Mouse (Mus musculus) cerebellum, adult 8-10 months (tissue): ENCODE results near the gene Snx5.

Experiments used
- DNase-seq: peaks from one replicate; pipeline ENCODE4 v3.0.0; 2022

The Snx5 gene

DNA sequence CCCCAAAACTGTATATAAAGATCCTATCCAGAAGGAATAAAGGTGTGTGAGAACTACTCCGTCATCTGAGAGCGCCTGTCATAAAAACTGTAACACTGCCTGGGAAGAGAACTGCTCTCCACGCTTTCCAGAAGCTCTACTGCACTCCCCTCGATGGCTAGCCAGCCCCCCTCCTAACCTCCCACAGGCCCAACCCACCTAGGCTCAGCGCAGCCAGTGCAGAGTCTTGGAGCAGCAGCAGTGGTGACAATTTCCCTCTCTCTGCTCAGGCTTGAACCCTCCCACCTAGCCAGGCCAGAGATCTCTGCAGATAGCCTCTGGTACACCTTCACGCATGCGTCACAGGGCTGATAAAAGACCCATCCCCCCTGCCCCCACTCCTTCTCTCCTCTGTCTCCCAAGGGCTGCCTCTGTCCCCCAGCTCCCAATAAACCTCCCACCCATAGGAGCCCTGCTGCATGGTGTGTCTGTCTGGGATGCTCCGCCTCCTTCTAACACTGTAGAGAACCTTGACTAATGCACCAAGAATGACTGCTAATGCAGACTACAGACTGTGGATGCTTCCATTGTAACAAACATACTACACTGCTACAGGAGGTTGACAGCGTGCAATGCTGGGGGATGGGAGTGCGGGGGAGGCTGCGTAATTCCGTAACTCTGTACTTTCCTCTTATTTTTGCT, 43.7 kb downstream of the Snx5 start:
- no peak for DNase-seq

DNA sequence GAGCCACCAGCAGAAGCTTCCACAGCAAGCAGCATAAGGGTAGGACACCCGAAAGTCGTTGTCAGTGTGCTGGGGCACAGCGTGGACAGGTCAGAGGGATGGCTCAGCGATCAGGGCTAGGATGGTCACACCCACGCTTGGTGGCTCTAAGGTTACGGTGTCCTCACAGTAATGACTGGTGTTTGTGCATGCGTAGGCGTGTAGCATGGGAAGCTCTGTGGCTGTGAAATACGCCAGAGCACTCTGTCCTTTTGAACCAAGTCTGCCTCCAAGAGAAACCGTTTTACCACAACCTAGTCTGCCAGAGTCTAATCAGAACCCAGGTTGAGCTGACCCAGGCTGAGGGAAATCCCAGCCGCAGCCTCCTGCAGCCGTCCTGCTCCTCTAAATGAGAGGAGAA, 46.4 kb downstream of the Snx5 start:
- no peak for DNase-seq

DNA sequence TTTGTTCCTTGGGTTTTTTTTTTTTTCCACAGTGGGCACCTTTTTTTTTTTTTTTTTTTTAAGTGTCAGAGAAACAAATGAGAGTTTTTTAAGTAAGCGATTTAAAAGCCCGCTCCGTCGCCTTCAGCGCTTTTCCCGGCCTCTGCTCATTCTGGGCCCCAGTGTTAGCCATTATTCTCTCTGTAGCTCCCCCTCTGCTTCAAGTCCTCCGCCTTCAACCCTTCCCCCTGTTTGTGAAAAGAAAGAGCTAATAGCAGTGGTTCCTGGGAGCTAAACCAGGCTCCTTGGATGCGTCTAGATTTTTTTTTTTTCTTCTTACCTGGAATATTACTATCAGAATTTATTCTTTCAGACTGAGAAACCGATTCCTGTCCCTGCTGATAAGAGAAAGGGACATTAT, 55.1 kb downstream of the Snx5 start:
- DNase-seq, result no peak

DNA sequence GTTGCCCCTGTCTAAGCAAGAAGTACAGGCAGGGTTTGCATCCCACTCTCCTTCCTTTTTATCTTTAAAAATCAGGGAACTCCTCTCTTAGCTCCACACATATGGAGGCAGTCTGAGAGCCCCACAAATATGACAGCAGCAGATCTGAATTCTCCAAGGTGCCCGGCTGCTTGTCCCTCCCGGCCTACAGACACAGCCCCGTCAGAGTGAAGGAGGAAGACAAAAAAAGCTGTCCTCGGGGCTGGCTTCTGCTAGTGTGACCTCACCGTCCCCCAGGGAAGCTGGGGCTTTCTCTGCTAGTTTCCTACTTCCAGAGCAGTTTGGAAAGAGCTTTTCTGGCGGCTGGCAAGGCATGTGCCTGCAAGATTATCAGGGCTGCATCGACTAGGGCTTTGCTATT, 55.5 kb downstream of the Snx5 start:
- DNase-seq, result no peak

GRCm38 (mm10) chr2:144214508-144215185, 56.1 kb downstream of the Snx5 start:
- DNase-seq, result no peak

GRCm38 (mm10) chr2:144213803-144214202, 56.9 kb downstream of the Snx5 start:
- no peak for DNase-seq

- no peak for DNase-seq
These were observed 61.3 kb downstream of the Snx5 start for GRCm38 (mm10) chr2:144209425-144209824.

DNA sequence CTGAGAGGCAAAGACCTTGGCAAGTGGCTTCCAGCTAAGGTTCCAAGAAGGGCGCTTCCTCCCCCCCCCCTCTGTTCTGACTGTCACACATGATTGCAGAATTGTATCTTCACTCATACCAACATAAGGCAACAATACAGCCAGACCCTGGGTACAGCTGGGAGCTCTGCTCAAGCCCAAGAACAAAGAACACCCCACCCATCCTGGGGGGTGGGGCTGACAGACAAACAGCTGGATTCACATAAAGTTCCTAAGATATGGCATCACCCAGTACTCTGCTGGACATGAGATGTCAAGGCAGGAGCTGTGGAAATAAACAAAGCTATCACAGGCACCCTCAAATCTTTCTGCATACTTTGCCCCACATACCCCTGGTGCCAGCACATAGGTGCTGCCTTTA, 63.3 kb downstream of the Snx5 start:
- no peak for DNase-seq

DNA sequence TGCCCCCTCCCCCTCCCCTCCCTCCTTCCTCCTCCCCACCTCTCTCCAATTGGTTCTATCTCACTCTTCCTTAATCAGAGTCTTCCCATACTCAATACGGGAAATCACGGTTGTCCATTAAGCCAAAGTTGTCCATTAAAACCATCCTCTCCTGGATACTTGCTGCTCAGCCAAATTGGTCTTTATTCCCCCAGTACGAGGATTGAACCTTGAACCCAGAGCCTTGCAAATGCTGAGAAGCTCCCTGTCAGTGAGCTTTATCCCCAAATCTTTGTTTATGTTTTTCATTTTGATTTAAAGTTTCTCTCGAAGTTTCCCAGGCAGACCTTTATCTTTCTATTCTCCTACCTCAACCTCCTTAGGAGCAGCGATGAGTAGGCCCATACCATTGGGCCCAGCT, 67.7 kb downstream of the Snx5 start:
- DNase-seq, result no peak

GRCm38 (mm10) chr2:144202567-144202966, 68.1 kb downstream of the Snx5 start:
- DNase-seq, result no peak

DNA sequence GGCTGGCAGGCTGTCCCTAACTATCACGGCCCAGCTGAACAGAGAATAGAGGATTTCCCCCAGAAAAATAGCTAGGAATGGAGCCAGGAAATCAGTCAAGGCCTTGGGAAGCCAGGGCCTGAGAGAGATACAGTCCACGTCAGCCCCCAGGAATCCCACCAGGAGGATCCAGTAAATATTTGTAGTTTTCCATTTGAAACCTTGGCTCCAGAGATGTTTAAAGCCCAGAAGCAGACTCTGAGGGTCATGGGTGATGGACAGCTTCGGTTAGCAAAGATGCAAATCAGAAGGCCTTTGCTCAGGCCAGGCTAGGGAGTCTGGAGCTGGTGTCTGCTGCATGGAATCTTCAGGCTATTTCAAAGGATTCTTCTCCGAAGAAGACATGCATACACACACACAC, 68.6 kb downstream of the Snx5 start:
- no peak for DNase-seq
